Mouse (Mus musculus): ENCODE results near the gene A930033H14Rik. TPM values are rescaled to one million over a fixed set of nuclear protein-coding genes. Genes with fewer than 3 reads are reported as not detected.

A930033H14Rik gene
- total RNA-seq, 2 experiments from 2014 or later = 3.3 to 6.2 TPM

DNA sequence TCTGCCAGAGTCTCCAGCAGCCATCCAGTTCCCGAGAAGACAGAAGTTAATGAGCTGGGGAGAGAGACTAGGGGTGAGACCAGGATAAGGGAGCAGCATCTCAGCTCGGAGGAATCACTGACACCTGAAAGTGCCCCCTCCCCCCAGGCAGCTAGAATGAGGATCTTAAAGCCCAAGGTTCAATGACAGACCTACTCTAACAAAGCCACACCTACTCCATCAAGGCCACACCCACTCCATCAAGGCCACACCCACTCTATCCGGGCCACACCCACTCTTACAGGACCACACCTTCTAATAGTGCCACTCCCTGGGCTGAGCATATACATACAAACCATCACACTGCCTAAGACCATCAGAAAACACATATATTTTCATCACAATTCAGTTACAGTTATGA is 24.3 kb upstream of the A930033H14Rik start:
- DNase-seq = no peak

DNA sequence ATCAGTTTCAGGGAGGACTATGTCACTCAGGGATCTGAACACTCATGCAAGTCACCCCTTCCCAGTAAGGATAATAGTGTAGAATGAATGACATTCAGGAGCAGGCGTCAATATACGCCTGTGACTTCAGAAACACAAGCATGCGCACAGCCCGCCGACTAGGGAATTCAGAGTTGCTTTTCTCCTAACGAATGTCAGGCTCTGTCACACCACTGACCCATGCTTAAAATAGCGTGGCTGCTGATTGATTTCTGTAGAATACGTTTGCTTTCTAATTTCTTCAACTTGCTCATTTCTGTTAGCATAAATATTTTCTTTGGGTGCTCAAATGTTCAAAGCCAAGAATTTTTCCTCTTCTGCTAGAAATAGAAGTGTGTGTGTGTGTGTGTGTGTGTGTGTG is 13.1 kb upstream of the A930033H14Rik start:
- no peak for DNase-seq

DNA sequence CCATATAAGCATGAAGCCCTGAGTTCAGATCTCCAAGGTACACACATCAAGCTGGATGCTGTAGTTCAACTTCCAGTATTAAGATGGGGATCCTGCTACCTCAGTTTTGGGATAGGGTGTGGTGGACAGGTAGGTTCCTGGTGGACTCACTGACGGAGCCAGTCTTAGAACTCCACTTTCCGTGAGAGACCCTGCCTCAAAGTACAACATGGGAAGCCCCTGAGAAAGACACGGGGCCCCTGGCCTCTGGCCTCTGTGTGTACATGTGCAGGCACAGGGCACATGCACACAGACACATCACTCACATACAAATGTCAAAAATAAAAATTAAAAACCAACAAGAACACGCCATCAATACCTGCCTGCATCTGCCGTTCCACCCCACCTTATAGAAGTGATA is 12.6 kb upstream of the A930033H14Rik start:
- DNase-seq = no peak

DNA sequence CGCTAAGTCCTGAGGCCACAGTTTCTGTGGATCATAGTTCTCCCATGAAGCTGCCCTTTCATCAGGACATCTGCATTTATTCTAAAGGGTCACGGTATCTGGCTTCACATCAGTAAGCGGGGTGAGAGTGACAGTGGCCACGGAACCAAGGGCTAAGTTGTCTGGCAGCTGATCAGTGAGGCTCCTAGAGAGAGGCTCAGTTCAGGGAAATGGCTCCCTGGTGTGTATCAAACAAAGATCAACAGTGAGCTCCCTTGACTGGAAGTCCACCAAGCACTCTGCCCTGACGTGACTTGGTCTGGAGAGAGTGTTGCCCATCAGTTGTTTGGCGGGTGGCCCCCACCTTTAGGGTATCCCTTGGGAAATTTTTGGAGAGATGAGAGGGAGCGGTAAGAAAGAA is 11.4 kb upstream of the A930033H14Rik start:
- no peak for DNase-seq

- DNase-seq = no peak
These were observed 10.3 kb upstream of the A930033H14Rik start for GRCm38 (mm10) chr10:69223232-69223631.

- DNase-seq = no peak
These were observed 9.1 kb upstream of the A930033H14Rik start for GRCm38 (mm10) chr10:69221955-69222354.

DNA sequence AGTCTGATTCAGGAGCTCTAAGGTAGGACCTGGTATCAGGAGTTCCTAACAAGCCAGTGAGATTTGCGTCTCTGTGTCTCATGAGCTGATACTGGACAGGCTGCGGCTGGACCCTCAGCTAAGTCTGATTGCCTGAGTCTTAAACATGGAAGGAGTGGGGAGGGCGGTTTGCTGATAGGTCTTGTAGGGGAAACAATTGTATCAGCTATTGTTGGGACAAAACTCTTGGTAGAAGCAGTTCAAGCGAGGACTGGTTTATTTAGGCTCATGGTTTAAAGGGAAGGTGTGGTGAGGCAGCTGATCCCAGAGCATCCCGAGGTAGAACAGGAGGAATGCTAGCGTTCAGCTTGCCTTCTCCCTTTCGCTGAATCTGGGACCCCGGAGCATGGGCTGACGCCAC is 8.2 kb upstream of the A930033H14Rik start:
- DNase-seq = no peak

DNA sequence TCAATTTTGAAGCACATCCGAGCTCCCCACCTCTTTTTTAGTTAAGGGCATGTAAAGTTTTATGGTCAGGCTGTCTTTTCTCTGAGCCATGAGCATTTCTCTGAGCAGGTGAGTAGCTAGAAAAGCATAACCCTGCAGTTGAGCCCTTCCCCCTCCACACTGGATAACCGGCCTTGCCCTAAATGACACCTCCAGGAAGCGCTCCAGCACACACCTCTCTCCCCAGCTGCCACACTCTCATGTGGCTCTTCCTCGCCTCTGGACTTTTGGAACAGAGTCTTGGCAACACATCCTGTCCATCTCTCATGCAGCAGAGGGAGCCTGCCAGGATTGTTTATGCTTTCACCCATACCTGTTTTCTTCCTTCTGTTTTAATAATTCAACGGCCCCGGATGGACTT is 7.4 kb upstream of the A930033H14Rik start:
- DNase-seq = no peak

GRCm38 (mm10) chr10:69219289-69219626 is 6.4 kb upstream of the A930033H14Rik start:
- no peak for DNase-seq

GRCm38 (mm10) chr10:69218458-69219288 is 5.8 kb upstream of the A930033H14Rik start:
- no peak for DNase-seq

DNA sequence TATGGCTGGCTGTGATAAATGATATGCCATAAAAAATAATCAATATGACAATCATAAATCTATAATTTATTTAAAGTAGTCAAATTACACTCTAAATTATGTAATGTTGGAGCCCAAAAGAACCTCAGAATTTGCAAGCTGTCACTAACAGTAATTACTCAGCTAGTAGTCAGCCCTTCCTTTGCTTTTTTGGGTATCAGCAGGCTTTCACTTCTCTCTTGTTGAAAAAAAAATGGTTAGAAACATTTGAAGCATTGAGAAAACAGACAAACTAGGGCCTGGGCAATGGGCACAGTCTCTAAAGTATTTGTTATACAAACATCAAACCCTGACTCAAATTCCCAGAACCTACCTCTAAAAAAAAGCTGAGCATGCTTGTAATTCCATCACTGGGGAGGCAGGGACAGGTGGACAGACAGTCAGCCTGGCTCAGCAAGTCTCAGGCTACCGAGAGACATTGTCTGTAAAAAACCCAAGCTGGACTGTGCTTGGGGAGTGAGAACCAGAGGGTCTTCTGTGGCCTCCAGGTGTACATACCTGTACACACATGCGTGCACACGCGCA is 4.3 kb upstream of the A930033H14Rik start:
- no peak for DNase-seq

- no peak for DNase-seq
These were observed 1.1 kb upstream of the A930033H14Rik start for GRCm38 (mm10) chr10:69213986-69214385.

DNA sequence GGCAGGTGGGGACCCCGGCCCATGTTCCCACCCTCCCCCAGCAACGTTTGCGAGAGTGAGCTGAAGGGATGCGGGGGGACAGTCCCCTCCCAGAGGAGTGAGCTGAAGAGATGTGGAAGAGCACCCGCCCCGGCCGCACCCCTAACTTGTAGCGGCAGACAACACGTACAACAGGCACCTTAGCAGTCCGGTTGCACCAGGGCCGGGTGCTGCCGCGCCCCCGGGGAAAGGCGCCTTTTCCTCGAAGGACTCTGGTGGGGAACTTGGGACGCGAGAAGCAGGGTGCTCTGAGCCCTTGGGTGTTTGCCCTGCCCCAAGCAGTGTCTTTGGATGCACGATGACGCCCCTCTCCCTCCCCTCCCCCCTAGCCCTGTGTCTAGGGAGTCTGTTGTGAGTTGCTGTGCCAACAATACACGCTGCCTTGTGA is 566 bp upstream of the A930033H14Rik start:
- DNase-seq = peak; percentile 39

- peak; percentile 51 for DNase-seq
These were observed 922 bp downstream of the A930033H14Rik start for GRCm38 (mm10) chr10:69211976-69212375.

DNA sequence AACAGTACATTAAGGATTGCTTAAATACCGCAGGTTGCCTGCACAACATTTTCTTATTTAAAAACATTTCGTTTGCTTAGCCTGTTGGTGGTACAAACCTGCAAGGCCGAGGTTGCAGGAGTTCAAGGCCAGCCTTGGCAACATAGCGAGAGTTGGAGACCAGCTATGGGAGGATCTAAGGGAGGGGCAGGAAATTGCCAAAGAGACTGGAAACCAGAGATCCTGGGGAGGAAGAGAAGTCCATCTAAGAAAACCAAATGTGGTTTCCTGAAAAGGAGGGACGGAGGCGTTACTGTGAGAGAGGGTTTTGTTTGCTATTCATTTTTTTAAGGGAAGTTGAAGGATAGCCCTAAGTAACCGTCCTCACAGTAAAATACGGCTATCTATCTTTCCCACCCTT is 1.3 kb downstream of the A930033H14Rik start:
- DNase-seq = peak; percentile 31

GRCm38 (mm10) chr10:69210659-69211058 is 2.2 kb downstream of the A930033H14Rik start:
- no peak for DNase-seq

DNA sequence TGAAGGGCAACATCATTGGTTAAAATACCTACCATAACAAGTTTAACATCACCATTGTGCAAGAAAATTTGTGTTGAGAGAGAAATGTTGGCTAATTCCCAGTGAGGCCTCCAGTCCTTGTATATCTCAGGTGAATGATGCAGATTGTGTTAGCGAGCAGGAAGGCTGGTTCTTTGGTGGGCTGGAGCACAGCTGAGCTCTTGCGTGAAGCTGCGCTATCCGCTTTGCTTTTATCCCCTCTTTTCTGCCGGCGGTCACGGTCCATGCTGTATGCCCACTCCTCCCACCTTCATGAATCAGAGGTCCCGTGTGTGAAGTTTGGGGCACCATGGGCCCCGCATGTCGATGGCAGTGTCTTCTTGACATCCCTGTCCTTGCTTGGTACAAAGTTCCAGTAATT is 2.9 kb downstream of the A930033H14Rik start:
- DNase-seq = no peak

DNA sequence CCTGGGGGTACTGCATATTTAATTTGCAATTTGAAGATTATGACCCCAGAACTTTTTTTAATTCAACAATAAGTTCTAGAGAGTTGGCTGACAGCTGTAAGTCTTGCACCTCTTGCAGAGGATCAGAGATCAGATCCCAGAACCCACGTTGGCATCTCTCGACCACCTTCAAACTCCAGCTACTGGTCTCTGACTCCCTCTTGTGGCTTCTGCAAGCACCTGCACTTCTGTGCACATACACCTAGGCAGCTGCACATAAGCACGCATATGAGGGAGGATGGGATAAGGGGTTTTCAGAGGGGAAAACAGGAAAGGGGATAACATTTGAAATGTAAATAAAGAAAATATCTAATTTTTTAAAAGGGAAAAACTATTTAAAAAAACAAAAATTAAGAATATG is 4.2 kb downstream of the A930033H14Rik start:
- no peak for DNase-seq

DNA sequence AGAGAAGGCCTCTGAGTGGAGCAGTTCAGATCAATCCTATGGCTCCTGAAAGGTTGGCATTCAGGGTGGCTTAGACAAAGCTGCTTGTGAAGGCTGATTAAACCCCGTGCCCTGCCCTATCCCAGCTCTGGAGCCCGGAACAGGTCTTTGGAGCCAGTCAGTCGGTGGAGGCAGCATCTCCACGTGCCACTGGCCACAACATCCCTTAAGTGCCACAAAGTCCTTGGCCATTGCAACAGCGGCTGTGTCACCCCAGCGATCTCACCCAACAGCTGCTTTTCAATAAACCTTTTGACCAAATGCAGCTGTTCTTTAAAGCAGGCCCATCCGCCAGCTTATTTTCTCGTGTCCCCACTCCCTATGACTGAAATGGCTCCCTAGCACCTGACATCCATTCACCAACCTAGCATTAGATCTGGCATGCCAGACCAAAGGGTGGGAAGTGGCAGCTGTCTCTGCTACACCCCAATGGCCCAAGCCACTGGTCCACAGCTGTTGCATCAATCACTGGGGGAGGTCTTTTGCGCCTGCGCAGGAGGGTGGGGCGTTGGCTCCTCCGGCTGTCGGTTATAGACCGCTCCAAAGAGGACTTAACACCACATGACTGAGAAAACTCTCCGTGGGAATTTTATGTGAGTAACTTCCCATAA is 4.8 kb downstream of the A930033H14Rik start:
- DNase-seq = peak; percentile 82

DNA sequence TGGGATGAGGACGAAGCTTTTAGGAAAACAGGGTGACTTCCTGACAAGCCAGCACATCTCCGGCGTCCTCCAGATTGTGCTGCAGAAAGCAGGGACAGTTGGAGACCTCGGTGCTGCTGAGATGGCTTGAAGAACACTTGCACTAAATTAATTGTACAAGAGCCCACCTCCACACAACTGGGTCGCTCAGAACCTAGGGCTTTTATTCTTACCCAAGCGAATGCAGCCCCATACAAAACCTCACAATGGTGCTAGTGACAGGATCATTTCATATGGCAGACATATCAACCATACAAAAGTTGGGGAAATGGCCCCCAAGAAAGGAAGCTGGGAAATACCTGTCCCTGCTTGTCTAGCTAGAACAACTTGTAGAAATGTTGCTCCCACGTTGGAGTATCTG is 5.4 kb downstream of the A930033H14Rik start:
- DNase-seq = no peak

DNA sequence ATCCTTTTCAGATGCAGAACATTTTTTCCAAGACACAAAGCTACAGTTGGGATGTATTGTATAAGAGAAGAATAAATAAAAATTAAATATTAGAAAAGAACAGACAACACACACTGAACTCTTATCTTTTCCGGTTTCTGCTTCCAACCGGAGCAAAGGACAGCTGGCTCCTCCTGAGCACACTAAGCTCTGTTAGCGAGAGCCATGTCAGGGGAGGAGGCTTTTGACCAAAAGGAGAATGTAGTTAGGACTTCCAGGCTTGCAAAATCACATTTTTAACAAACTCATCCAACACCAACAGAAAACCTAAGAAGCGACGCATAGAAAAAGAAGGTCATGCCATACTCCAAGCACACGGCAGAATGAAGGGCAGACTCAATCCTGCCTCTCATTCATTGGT is 6.8 kb downstream of the A930033H14Rik start:
- DNase-seq = no peak

DNA sequence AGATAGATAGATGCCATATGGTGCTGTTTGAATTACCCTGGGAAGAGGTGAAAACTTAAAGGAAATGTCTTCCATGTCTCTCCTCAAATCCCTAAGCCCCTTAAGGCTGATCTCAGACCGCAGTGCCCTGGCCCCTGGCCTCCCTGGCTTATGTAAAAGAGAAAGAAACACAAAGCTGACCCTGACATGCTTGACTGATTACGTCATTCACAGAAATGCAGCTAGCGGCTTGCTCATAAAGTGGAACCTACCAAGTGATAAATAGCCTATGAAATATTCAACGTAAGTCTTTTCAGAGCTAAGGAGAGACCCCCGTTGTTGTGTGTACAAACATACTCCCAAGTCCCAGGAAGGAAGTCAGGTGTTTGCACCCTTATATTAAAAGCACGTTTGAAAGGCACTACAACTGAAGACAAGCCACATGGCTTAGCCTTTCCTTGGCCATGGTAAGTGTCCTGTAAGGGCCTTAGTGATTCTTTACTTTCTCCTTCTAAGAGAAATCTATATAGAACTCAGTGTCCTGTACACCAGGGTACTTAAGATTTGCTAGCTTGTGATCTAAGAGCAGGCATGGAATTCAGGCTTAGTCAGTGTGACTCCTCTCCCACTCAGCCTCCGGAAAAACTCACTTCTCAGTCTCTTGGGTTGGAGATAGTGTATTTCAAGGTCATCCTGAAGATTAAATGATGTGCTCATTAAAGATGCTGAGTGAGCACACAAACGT is 8.1 kb downstream of the A930033H14Rik start:
- no peak for DNase-seq

GRCm38 (mm10) chr10:69193721-69194120 is 19.2 kb downstream of the A930033H14Rik start:
- no peak for DNase-seq

Measured in gastrocnemius, postnatal 10 days (tissue).